Mouse (Mus musculus): ENCODE results near the gene Ttc27. TPM values are rescaled to one million over a fixed set of nuclear protein-coding genes. Genes with fewer than 3 reads are reported as not detected.

Ttc27 gene
- polyA plus RNA-seq (2012; rRNA removed) = 10.4 and 10.5 TPM in 2 replicates

DNA sequence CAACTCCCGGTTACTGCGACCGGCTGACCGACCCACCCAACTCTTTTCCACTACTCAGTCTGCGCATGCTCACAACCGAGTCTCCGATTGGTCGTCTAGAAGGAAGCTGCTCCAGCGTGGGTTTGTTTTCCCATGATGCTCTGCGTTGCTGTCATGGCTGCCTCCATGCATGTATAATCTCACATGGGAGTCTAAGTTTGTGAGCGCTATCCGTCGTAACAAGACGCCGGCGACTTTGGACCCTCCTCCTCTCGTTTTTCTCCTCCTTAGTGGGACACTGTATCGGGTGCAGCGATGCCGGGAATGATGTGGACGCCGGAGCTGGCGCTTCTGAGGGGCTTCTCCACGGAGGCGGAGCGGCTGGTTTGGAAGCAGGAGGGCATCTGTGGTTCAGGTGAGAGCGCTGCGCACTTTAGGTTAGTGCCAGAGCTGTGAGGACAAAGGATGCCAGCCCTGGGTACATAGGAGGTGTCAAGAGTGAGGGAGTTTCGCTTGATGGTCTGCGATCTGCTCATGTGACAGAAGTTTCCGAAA is at the start of gene Ttc27:
Gene Ttc27, plus strand, starts transcription at position 115 of the 534 bp plus-strand sequence.
- Histone ChIP-seq H3K27ac (ENCODE audit: control insufficient read depth, insufficient read depth, low read depth, low read length) (peak within 1 kb of the TSS; percentile 33), H3K4me1 (ENCODE audit: control insufficient read depth, insufficient read depth, low read length) (no peaks in the 10 kb centered on the region), H3K4me3 (ENCODE audit: control insufficient read depth, low read depth, low read length) (peak within 1 kb of the TSS; percentile 85), H3K27me3 (ENCODE audit: control insufficient read depth, insufficient read depth, low read length) (no peaks in the 10 kb centered on the region), H3K36me3 (ENCODE audit: control insufficient read depth, insufficient read depth, low read length) (no peaks in the 10 kb centered on the region)
- TF ChIP-seq POLR2A (IDR thresholded peaks at IDR 0.05; ENCODE audit: control insufficient read depth, low read depth, low read length) (peak; percentile 91), CTCF (IDR thresholded peaks at IDR 0.05; ENCODE audit: control insufficient read depth, insufficient read depth, insufficient replicate concordance, low read depth, low read length) (no peak)

DNA sequence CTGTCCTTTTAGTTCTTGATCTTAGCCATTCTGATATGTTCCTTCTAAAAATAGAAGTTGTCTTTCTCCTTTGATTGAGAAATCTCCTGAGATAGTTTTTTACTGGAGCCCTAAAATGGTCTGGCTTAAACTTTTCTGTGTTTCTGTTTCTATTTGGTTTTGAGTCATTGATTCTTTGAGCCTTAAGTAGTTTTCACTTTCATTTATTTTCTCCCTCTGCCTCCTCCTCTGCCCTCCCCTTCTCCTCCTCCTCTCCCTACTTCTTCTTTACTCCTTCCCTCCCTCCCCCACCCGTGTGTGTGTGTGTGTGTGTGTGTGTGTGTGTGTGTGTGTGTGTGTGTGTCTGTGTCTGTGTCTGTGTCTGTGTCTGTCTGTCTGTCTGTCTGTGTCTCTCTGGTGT is 49.5 kb upstream of the Ttc27 start:
- TF ChIP-seq CTCF (IDR thresholded peaks at IDR 0.05; ENCODE audit: control insufficient read depth, insufficient read depth, insufficient replicate concordance, low read depth, low read length) (no peak), POLR2A (IDR thresholded peaks at IDR 0.05; ENCODE audit: control insufficient read depth, low read depth, low read length) (no peak)
- H3K27me3 ChIP-seq (ENCODE audit: control insufficient read depth, insufficient read depth, low read length) = no peaks in the 10 kb centered on the region
- H3K4me1 ChIP-seq (ENCODE audit: control insufficient read depth, insufficient read depth, low read length) = no peaks in the 10 kb centered on the region
- no peaks in the 10 kb centered on the region for H3K36me3 ChIP-seq (ENCODE audit: control insufficient read depth, insufficient read depth, low read length)
- H3K27ac ChIP-seq (ENCODE audit: control insufficient read depth, insufficient read depth, low read depth, low read length) = no peak overlapping the region
- H3K4me3 ChIP-seq (ENCODE audit: control insufficient read depth, low read depth, low read length) = no peak overlapping the region

DNA sequence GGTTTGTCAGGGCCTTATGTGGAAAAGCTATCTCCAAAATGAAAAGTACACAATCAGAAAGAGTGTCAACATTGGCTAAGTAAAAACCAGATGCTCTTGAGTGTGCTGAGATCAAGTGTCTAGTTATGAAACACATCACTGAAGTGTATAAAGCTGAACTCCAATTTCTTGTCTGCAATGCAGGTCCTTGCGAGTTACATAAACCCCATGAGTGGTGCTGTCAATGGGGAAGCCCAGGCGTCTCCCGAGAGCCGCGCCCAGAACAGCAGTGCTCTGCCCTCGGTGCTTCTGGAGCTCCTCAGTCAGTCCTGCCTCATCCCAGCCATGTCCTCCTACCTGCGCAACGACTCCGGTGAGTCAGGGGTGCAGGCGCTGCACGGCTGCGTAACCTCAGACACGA is 47.5 kb upstream of the Ttc27 start:
- H3K36me3 ChIP-seq (ENCODE audit: control insufficient read depth, insufficient read depth, low read length) = no peaks in the 10 kb centered on the region
- no peak overlapping the region for H3K4me3 ChIP-seq (ENCODE audit: control insufficient read depth, low read depth, low read length)
- no peaks in the 10 kb centered on the region for H3K27me3 ChIP-seq (ENCODE audit: control insufficient read depth, insufficient read depth, low read length)
- 0 out of 2 replicates have a peak overlapping the region, but pooled peaks have one; percentile 5 for H3K27ac ChIP-seq (ENCODE audit: control insufficient read depth, insufficient read depth, low read depth, low read length)
- TF ChIP-seq CTCF (IDR thresholded peaks at IDR 0.05; ENCODE audit: control insufficient read depth, insufficient read depth, insufficient replicate concordance, low read depth, low read length) = no peak
- no peak for TF ChIP-seq POLR2A (IDR thresholded peaks at IDR 0.05; ENCODE audit: control insufficient read depth, low read depth, low read length)
- no peaks in the 10 kb centered on the region for H3K4me1 ChIP-seq (ENCODE audit: control insufficient read depth, insufficient read depth, low read length)

DNA sequence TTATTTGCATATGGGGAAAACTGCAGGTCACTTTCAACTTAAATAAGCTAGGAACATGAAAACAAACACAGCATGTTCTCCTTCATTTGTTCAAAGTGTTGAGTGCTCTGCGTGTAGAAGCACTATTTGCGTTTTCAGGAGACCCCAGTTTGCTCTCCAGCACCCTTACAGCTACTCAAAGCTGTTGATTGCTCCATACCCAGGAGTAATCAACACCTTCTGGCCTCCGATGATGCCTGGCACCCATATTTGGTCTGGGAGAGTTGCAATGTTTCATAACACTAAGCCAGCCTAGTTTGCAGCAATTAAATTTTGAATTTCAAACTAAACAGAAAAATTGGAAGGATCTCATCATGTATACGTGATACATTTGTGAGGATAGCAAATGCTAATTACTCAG is 45.1 kb upstream of the Ttc27 start:
- TF ChIP-seq POLR2A (IDR thresholded peaks at IDR 0.05; ENCODE audit: control insufficient read depth, low read depth, low read length) (no peak), CTCF (IDR thresholded peaks at IDR 0.05; ENCODE audit: control insufficient read depth, insufficient read depth, insufficient replicate concordance, low read depth, low read length) (no peak)
- Histone ChIP-seq H3K4me1 (ENCODE audit: control insufficient read depth, insufficient read depth, low read length) (no peaks in the 10 kb centered on the region), H3K4me3 (ENCODE audit: control insufficient read depth, low read depth, low read length) (no peak overlapping the region), H3K36me3 (ENCODE audit: control insufficient read depth, insufficient read depth, low read length) (peaks cover 2% of the 10 kb centered on the region; the same call in 1 of the 2 replicates), H3K27ac (ENCODE audit: control insufficient read depth, insufficient read depth, low read depth, low read length) (no peak overlapping the region), H3K27me3 (ENCODE audit: control insufficient read depth, insufficient read depth, low read length) (no peaks in the 10 kb centered on the region)

DNA sequence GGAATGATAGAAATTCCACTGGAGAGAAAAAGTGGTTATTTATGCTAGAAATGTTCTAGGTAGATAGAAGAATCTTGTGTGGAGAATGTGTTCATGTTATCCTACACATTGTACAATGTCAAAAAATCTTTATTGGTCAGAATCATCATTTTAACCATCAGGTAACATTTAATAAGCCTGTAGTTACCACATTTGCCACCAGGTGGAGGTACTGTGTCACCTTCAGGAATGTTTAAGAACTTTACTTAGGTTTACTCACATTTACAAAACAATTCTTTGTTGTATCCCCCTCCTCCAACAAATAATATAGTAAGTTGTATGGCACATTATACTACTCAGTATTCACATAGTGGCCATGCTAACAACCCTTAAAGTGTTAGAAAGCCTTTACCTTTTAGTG is 44.3 kb upstream of the Ttc27 start:
- no peaks in the 10 kb centered on the region for H3K4me1 ChIP-seq (ENCODE audit: control insufficient read depth, insufficient read depth, low read length)
- peaks cover 2% of the 10 kb centered on the region; the same call in 1 of the 2 replicates for H3K36me3 ChIP-seq (ENCODE audit: control insufficient read depth, insufficient read depth, low read length)
- H3K27ac ChIP-seq (ENCODE audit: control insufficient read depth, insufficient read depth, low read depth, low read length) = no peak overlapping the region
- TF ChIP-seq CTCF (IDR thresholded peaks at IDR 0.05; ENCODE audit: control insufficient read depth, insufficient read depth, insufficient replicate concordance, low read depth, low read length) = no peak
- no peak for TF ChIP-seq POLR2A (IDR thresholded peaks at IDR 0.05; ENCODE audit: control insufficient read depth, low read depth, low read length)
- no peaks in the 10 kb centered on the region for H3K27me3 ChIP-seq (ENCODE audit: control insufficient read depth, insufficient read depth, low read length)
- no peak overlapping the region for H3K4me3 ChIP-seq (ENCODE audit: control insufficient read depth, low read depth, low read length)

DNA sequence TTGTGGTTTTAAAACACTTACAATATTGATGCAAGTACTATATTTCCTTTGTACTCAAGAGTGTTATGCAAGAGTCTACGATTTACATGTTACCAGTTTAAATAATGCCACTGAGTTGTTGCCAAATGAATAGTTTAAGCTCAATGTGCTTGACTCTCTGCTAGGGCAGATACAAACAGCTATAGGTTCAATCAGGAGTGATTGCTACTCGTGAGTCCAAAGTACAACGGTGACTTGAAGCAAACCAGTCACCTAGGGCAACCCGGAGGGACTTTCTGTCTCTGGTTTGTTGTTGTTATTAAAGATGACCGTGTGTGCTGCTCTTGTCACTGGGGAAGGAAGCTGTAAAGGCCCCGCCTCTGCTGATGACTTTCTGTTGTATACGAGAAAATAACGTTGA is 39.5 kb upstream of the Ttc27 start:
- no peak overlapping the region for H3K4me3 ChIP-seq (ENCODE audit: control insufficient read depth, low read depth, low read length)
- H3K27me3 ChIP-seq (ENCODE audit: control insufficient read depth, insufficient read depth, low read length) = no peaks in the 10 kb centered on the region
- TF ChIP-seq CTCF (IDR thresholded peaks at IDR 0.05; ENCODE audit: control insufficient read depth, insufficient read depth, insufficient replicate concordance, low read depth, low read length) = no peak
- TF ChIP-seq POLR2A (IDR thresholded peaks at IDR 0.05; ENCODE audit: control insufficient read depth, low read depth, low read length) = no peak
- no peak overlapping the region for H3K27ac ChIP-seq (ENCODE audit: control insufficient read depth, insufficient read depth, low read depth, low read length)
- H3K4me1 ChIP-seq (ENCODE audit: control insufficient read depth, insufficient read depth, low read length) = no peaks in the 10 kb centered on the region
- peaks cover 2% of the 10 kb centered on the region; the same call in 1 of the 2 replicates for H3K36me3 ChIP-seq (ENCODE audit: control insufficient read depth, insufficient read depth, low read length)

DNA sequence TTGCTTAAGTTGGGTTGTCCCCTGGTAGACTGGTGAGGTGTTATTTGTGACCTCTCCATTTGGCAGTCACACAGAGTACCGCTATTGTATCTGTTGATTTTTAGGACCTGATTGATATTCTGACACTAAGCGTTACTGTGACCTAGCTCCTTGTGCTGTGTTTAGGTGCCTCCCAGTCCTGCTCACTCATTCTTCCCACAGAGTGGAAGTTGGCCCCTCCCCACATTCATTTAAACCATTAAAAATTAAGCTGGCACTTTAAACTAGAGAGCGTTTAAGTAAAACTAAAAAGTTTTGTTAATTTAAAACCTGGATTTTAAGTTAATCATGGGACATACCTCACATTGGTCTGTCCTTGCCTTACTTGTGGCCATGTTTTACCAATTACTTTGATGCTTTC is 32.6 kb upstream of the Ttc27 start:
- Histone ChIP-seq H3K27me3 (ENCODE audit: control insufficient read depth, insufficient read depth, low read length) (no peaks in the 10 kb centered on the region), H3K36me3 (ENCODE audit: control insufficient read depth, insufficient read depth, low read length) (no peaks in the 10 kb centered on the region; the same call in 1 of the 2 replicates), H3K4me3 (ENCODE audit: control insufficient read depth, low read depth, low read length) (no peak overlapping the region), H3K27ac (ENCODE audit: control insufficient read depth, insufficient read depth, low read depth, low read length) (no peak overlapping the region), H3K4me1 (ENCODE audit: control insufficient read depth, insufficient read depth, low read length) (no peaks in the 10 kb centered on the region)
- TF ChIP-seq POLR2A (IDR thresholded peaks at IDR 0.05; ENCODE audit: control insufficient read depth, low read depth, low read length) = no peak
- no peak for TF ChIP-seq CTCF (IDR thresholded peaks at IDR 0.05; ENCODE audit: control insufficient read depth, insufficient read depth, insufficient replicate concordance, low read depth, low read length)

All from testis, adult 2 months (tissue).